Mouse (Mus musculus) limb, embryonic 15.5 days (tissue): ENCODE results near the gene Vrtn. TPM values are rescaled to one million over a fixed set of nuclear protein-coding genes. Genes with fewer than 3 reads are reported as not detected.

Experiments
- ATAC-seq: fragments of 200-750 bp; cut with Nextera tagmentation; 2 replicates; pipeline ENCODE4 v1.8.0; 2017; ENCODE audit warnings: low read depth, moderate TSS enrichment; ENCODE audit not compliant: insufficient number of reproducible peaks, low FRiP score, low TSS enrichment
- H3K27ac ChIP-seq: fragments of 300-500 bp; sonication (generic); 2 replicates; pipeline ENCODE4 v1.5.1; 2015; ENCODE audit warnings: moderate library complexity, mild to moderate bottlenecking, inconsistent platforms
- H3K27me3 ChIP-seq: fragments of 300-500 bp; sonication (generic); 2 replicates; pipeline ENCODE4 v1.6.1; 2015; ENCODE audit warnings: inconsistent platforms
- H3K36me3 ChIP-seq: fragments of 300-500 bp; sonication (generic); 2 replicates; pipeline ENCODE4 v1.6.1; 2015; ENCODE audit warnings: inconsistent platforms
- H3K4me1 ChIP-seq: fragments of 300-500 bp; sonication (generic); 2 replicates; pipeline ENCODE4 v1.6.1; 2015; ENCODE audit warnings: inconsistent platforms
- H3K4me2 ChIP-seq: fragments of 300-500 bp; sonication (generic); 2 replicates; pipeline ENCODE4 v1.6.1; 2015; ENCODE audit warnings: mild to moderate bottlenecking, inconsistent platforms
- H3K4me3 ChIP-seq: fragments of 300-500 bp; sonication (generic); 2 replicates; pipeline ENCODE4 v1.5.1; 2015; ENCODE audit warnings: mild to moderate bottlenecking, inconsistent platforms
- H3K9ac ChIP-seq: fragments of 300-500 bp; sonication (generic); 2 replicates; pipeline ENCODE4 v1.6.1; 2015; ENCODE audit warnings: inconsistent platforms
- H3K9me3 ChIP-seq: fragments of 300-500 bp; sonication (generic); 2 replicates; pipeline ENCODE4 v1.6.1; 2016; ENCODE audit warnings: inconsistent platforms
- WGBS: fragments of 180-500 bp; shearing (Covaris S2); methylation state at CpG from one replicate; pipeline ENCODE4 v1.1.7; 2015; 5-methylcytosine and 5-hydroxymethylcytosine counted together
- polyA plus RNA-seq: library from polyadenylated mRNA; unstranded; fragments of >200 nt; fragmentation: Nextera tagmentation; extraction: Ambion mirVana; gene quantifications from 2 replicates; pipeline ENCODE4 v1.2.1, GENCODE M21; 2015

Gene Vrtn
- polyA plus RNA-seq = not detected in 2 replicates

GRCm38 (mm10) chr12:84640654-84641053, at the start of gene Vrtn:
Vrtn (plus strand) TSS chr12:84641019.
- 13% methylated on average over 9 of the region's 9 CpGs for WGBS

GRCm38 (mm10) chr12:84598324-84598723, 42.5 kb upstream of the Vrtn start:
- Histone ChIP-seq H3K9ac (no peak overlapping the region), H3K4me1 (no peaks in the 10 kb centered on the region), H3K27ac (no peak overlapping the region), H3K36me3 (peaks cover 10% of the 10 kb centered on the region), H3K9me3 (no peaks in the 10 kb centered on the region), H3K4me2 (no peak overlapping the region), H3K27me3 (peaks cover 16% of the 10 kb centered on the region), H3K4me3 (no peak overlapping the region)
- ATAC-seq = no peak
- WGBS = 15% methylated on average over 8 of the region's 8 CpGs

More at GRCm38 (mm10) chr12:84640654-84641053, at the start of gene Vrtn:
- Histone ChIP-seq H3K4me1 (peaks cover 11% of the 10 kb centered on the region; the same call in 1 of the 2 replicates), H3K27me3 (peaks cover 44% of the 10 kb centered on the region), H3K4me2 (no peak within 1 kb of the TSS), H3K9me3 (no peaks in the 10 kb centered on the region), H3K27ac (no peak within 1 kb of the TSS), H3K36me3 (no peaks in the 10 kb centered on the region), H3K9ac (no peak within 1 kb of the TSS), H3K4me3 (no peak within 1 kb of the TSS)
- ATAC-seq = no peak

- H3K27me3 ChIP-seq = no peaks in the 10 kb centered on the region
- H3K36me3 ChIP-seq = peaks cover 48% of the 10 kb centered on the region
- H3K9ac ChIP-seq = no peak overlapping the region
- H3K4me1 ChIP-seq = no peaks in the 10 kb centered on the region
- H3K4me2 ChIP-seq = no peak overlapping the region
- no peak overlapping the region for H3K27ac ChIP-seq
- no peak for ATAC-seq
- H3K4me3 ChIP-seq = no peak overlapping the region
- no peaks in the 10 kb centered on the region for H3K9me3 ChIP-seq
- WGBS = 86% methylated on average over 6 of the region's 7 CpGs
These were observed 36.8 kb upstream of the Vrtn start for GRCm38 (mm10) chr12:84604001-84604400.

GRCm38 (mm10) chr12:84605860-84606259, 35.0 kb upstream of the Vrtn start:
- no peaks in the 10 kb centered on the region for H3K27me3 ChIP-seq
- ATAC-seq = no peak
- H3K27ac ChIP-seq = no peak overlapping the region
- no peaks in the 10 kb centered on the region for H3K9me3 ChIP-seq
- H3K4me3 ChIP-seq = no peak overlapping the region
- no peak overlapping the region for H3K4me2 ChIP-seq
- no peak overlapping the region for H3K9ac ChIP-seq
- 81% methylated on average over 7 of the region's 7 CpGs for WGBS
- H3K4me1 ChIP-seq = no peaks in the 10 kb centered on the region
- peaks cover 53% of the 10 kb centered on the region for H3K36me3 ChIP-seq

- Histone ChIP-seq H3K4me2 (no peak overlapping the region), H3K27ac (no peak overlapping the region), H3K27me3 (no peaks in the 10 kb centered on the region), H3K4me1 (no peaks in the 10 kb centered on the region), H3K9me3 (no peaks in the 10 kb centered on the region), H3K9ac (no peak overlapping the region), H3K36me3 (peaks cover 32% of the 10 kb centered on the region), H3K4me3 (no peak overlapping the region)
- 84% methylated on average over 10 of the region's 10 CpGs for WGBS
- no peak for ATAC-seq
These were observed 29.1 kb upstream of the Vrtn start for GRCm38 (mm10) chr12:84611718-84612117.

GRCm38 (mm10) chr12:84612518-84612917, 28.3 kb upstream of the Vrtn start:
- Histone ChIP-seq H3K27ac (no peak overlapping the region), H3K4me2 (no peak overlapping the region), H3K4me1 (no peaks in the 10 kb centered on the region), H3K4me3 (no peak overlapping the region), H3K9me3 (no peaks in the 10 kb centered on the region), H3K9ac (no peak overlapping the region), H3K36me3 (peaks cover 24% of the 10 kb centered on the region; the same call in 1 of the 2 replicates), H3K27me3 (no peaks in the 10 kb centered on the region)
- WGBS = 78% methylated on average over 8 of the region's 8 CpGs
- no peak for ATAC-seq

GRCm38 (mm10) chr12:84614001-84614400, 26.8 kb upstream of the Vrtn start:
- Histone ChIP-seq H3K9me3 (no peaks in the 10 kb centered on the region), H3K4me1 (no peaks in the 10 kb centered on the region), H3K4me2 (no peak overlapping the region), H3K9ac (no peak overlapping the region), H3K27ac (no peak overlapping the region), H3K4me3 (no peak overlapping the region), H3K27me3 (no peaks in the 10 kb centered on the region), H3K36me3 (peaks cover 19% of the 10 kb centered on the region; the same call in 1 of the 2 replicates)
- ATAC-seq = no peak
- WGBS = 82% methylated on average over 11 of the region's 11 CpGs

- H3K4me3 ChIP-seq = no peak overlapping the region
- peaks cover 15% of the 10 kb centered on the region; the same call in 1 of the 2 replicates for H3K36me3 ChIP-seq
- H3K9me3 ChIP-seq = no peaks in the 10 kb centered on the region
- H3K4me2 ChIP-seq = no peak overlapping the region
- no peaks in the 10 kb centered on the region for H3K4me1 ChIP-seq
- ATAC-seq = no peak
- no peak overlapping the region for H3K27ac ChIP-seq
- H3K27me3 ChIP-seq = no peaks in the 10 kb centered on the region
- no peak overlapping the region for H3K9ac ChIP-seq
- WGBS = 62% methylated on average over 7 of the region's 7 CpGs
These were observed 26.3 kb upstream of the Vrtn start for GRCm38 (mm10) chr12:84614524-84614923.

GRCm38 (mm10) chr12:84616977-84617630, 23.7 kb upstream of the Vrtn start, which contains the start of gene Abcd4:
Abcd4 (minus strand) TSS chr12:84617413.
- Histone ChIP-seq H3K27me3 (no peaks in the 10 kb centered on the region), H3K4me2 (peak within 1 kb of the TSS; percentile 61), H3K4me1 (no peaks in the 10 kb centered on the region), H3K4me3 (peak within 1 kb of the TSS; percentile 89), H3K27ac (peak within 1 kb of the TSS; percentile 82), H3K36me3 (peaks cover 10% of the 10 kb centered on the region; the same call in 1 of the 2 replicates), H3K9me3 (no peaks in the 10 kb centered on the region), H3K9ac (peak within 1 kb of the TSS; percentile 89)
- under 1% methylated on average over 34 of the region's 34 CpGs for WGBS
- ATAC-seq = peak; percentile 94

- 7% methylated on average over 10 of the region's 10 CpGs for WGBS
- Histone ChIP-seq H3K4me1 (no peaks in the 10 kb centered on the region), H3K4me3 (peak overlapping the region; percentile 89), H3K4me2 (peak overlapping the region; percentile 61), H3K36me3 (peaks cover 4% of the 10 kb centered on the region; the same call in 1 of the 2 replicates), H3K9me3 (no peaks in the 10 kb centered on the region), H3K9ac (peak overlapping the region; percentile 27; the same call in 1 of the 2 replicates), H3K27me3 (no peaks in the 10 kb centered on the region), H3K27ac (peak overlapping the region; percentile 72)
- peak; percentile 27; the same call in 1 of the 2 replicates for ATAC-seq
These were observed 23.2 kb upstream of the Vrtn start for GRCm38 (mm10) chr12:84617663-84618062.

- no peak overlapping the region for H3K4me3 ChIP-seq
- H3K4me2 ChIP-seq = no peak overlapping the region
- H3K27me3 ChIP-seq = peaks cover 26% of the 10 kb centered on the region
- H3K27ac ChIP-seq = no peak overlapping the region
- no peak for ATAC-seq
- H3K9me3 ChIP-seq = no peaks in the 10 kb centered on the region
- H3K4me1 ChIP-seq = peaks cover 2% of the 10 kb centered on the region; the same call in 1 of the 2 replicates
- H3K36me3 ChIP-seq = no peaks in the 10 kb centered on the region
- no peak overlapping the region for H3K9ac ChIP-seq
These were observed 19.8 kb upstream of the Vrtn start for GRCm38 (mm10) chr12:84620975-84621374.

GRCm38 (mm10) chr12:84624601-84625000, 16.2 kb upstream of the Vrtn start:
- WGBS = 36% methylated on average over 8 of the region's 8 CpGs
- peaks cover 2% of the 10 kb centered on the region; the same call in 1 of the 2 replicates for H3K4me1 ChIP-seq
- no peaks in the 10 kb centered on the region for H3K36me3 ChIP-seq
- no peak overlapping the region for H3K9ac ChIP-seq
- H3K9me3 ChIP-seq = no peaks in the 10 kb centered on the region
- no peak overlapping the region for H3K4me3 ChIP-seq
- ATAC-seq = no peak
- peaks cover 30% of the 10 kb centered on the region for H3K27me3 ChIP-seq
- H3K4me2 ChIP-seq = no peak overlapping the region
- no peak overlapping the region for H3K27ac ChIP-seq
